Mouse (Mus musculus) telencephalon, adult 2 months (tissue): ENCODE results near the gene Clcn2.
"Not testable (repeated sequence)": the region's sequence is repeated elsewhere in the genome, so short reads cannot be mapped to it uniquely, and the experiment has no call there.

Experiments
- DNase-seq: peaks from one replicate; pipeline ENCODE4 v3.0.0-alpha.2; 2011; ENCODE audit warnings: low read depth, low spot score

Gene Clcn2

DNA sequence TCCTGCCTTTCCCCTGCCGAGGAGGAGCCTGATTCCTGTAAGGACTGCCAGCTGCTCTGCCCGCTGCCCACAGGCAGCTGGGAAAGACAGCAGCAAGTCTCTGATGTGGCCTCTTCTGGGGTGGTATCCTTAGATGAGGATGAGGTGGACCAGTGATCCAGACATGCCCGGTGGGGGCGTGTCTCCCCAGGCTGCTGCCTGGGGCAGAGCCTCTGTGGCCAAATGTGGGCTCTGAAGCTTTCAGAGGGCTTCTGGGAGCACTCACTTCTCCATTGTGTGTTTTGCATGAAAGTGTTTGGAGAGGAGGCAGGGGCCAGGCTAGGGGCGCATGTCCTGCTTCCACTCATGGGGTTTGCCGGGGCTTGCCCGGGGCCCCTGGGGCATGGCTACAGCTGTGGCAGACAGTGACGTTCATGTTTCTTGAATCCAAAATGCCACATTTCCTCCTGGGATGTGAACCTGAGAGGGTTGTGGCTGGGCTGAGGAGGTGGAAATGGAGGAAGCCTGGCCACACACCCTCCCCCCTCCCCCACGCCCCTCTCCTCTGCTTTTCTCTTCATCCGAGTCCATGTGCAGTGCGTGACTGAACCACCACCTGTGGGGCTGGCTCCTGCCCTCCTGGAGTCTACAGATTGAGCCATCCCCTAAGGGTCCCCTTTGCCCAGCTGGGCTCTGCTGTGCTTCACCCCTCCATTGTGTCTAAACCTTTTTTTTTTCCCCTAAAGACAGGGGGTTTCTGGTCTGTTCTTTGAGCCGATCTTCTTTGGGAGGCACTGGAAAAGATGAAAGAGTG, 15.6 kb downstream of the Clcn2 start:
- no peak for DNase-seq

DNA sequence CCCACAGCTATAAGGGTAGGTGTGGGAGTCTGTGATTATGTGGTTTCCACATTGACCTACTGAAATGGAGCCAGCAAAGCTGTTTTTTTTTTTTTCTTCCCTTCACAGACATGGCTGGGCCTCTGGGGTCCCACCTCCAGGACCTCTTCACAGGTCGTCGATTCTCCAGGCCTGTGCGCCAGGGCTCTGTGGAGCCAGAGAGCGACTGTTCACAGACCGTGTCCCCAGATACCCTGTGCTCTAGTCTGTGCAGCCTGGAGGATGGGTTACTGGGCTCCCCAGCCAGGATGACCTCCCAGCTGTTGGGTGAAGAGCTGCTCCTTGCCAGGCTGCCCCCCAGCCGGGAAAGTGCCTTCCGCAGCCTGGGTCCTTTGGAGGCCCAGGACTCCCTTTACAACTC, 16.2 kb downstream of the Clcn2 start:
- no peak for DNase-seq

- no peak for DNase-seq
Measured at GRCm38 (mm10) chr16:20700036-20700435, 17.5 kb downstream of the Clcn2 start.

DNA sequence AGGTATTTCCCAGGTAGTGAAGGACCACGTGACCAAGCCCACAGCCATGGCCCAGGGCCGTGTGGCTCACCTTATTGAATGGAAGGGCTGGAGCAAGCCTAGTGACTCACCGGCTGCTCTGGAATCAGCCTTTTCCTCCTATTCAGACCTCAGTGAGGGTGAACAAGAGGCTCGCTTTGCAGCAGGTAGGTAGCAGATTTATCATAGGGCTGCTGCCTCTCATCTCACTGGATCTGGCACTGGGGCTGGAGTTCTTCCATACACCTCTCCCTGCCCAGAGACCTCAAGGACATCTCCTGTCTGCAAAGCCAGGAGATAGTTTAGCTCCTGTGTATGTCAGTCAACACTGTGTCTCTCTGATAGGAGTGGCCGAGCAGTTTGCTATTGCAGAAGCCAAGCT, 18.3 kb downstream of the Clcn2 start:
- DNase-seq: no peak

- DNase-seq: peak; percentile 91
Measured at GRCm38 (mm10) chr16:20695622-20696323, 21.8 kb downstream of the Clcn2 start.

GRCm38 (mm10) chr16:20694781-20695180, 22.8 kb downstream of the Clcn2 start:
- peak; percentile 93 for DNase-seq

DNA sequence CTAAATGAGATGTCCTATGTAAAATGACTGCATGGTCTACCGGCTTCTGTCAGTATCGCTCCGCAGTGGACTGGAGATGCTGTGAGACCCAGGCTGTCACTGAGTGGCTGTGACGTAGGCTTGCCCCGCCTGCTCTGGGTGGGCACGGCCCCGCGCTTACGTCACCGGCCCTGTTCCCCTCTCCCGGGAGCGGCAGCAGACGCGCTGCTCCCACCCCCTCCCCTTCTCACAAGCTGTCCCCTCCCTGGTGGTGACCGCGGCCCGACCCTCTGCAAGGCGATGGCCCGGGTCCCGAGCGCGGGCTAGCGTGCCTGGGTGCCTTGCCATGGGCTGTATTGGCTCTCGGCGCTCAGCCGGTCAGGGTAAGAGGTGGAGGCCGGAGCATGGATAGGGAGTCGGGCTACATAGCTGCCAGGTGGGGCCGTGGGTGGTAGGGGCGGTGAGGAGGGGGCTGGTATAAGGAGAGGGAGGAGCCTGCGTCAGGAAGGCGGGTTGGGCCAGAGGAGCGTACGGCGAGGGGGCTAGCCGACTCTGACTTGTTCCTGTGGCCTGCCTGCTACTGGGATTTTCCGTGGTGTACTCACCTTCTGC, 24.3 kb downstream of the Clcn2 start, which contains the start of gene Fam131a:
Gene Fam131a, plus strand, starts transcription at position 131 of the 591 bp plus-strand sequence.
- DNase-seq: peak; percentile 90

- DNase-seq: no peak
Measured at GRCm38 (mm10) chr16:20692241-20692965, 25.1 kb downstream of the Clcn2 start.

DNA sequence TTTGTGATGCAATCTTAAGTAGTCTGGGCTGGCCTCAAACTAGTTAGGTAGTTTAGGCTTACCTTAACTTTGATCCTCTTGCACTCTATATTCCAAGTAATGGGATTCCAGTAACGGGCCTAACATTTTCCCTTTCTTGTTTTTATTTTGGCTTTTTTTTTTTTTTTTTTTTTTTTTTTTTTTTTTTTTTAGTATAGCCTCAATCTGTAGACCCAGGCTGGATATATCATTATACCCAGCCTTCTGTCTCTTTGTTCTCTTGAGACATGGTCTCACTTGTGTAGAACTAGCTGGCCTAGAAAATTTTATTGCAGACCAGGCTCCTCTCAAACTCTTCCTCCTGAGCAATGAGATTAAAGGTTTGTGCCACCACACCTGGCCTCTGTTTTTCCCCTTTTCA, 25.9 kb downstream of the Clcn2 start:
- DNase-seq: no peak

GRCm38 (mm10) chr16:20690774-20691173, 26.8 kb downstream of the Clcn2 start:
- DNase-seq: no peak

- no peak for DNase-seq
Measured at GRCm38 (mm10) chr16:20677974-20678675, 39.4 kb downstream of the Clcn2 start.

DNA sequence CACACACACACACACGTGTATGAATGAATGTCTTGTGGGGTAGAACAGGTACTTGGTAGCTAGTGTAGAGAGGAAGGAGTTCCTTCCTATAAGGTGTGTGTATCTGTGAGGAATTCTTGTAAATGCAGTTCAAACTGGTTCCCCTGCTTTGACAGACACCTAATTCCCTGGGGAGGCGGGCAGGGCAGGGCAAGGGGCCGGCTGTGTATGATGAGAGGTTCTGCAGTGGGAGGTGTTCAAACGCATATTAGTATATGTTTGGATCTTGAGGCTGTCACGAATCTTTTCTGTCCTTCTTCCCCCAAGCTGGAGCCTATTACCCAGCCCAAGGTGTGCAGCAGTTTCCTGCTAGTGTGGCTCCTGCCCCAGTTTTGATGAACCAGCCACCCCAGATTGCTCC, 40.2 kb downstream of the Clcn2 start:
- no peak for DNase-seq

- DNase-seq: no peak
Measured at GRCm38 (mm10) chr16:20676702-20677101, 40.8 kb downstream of the Clcn2 start.

GRCm38 (mm10) chr16:20675213-20675612, 42.3 kb downstream of the Clcn2 start:
- DNase-seq: no peak

- no peak for DNase-seq
Measured at GRCm38 (mm10) chr16:20673706-20674303, 43.7 kb downstream of the Clcn2 start.

GRCm38 (mm10) chr16:20672965-20673705, 44.4 kb downstream of the Clcn2 start:
- no peak for DNase-seq

DNA sequence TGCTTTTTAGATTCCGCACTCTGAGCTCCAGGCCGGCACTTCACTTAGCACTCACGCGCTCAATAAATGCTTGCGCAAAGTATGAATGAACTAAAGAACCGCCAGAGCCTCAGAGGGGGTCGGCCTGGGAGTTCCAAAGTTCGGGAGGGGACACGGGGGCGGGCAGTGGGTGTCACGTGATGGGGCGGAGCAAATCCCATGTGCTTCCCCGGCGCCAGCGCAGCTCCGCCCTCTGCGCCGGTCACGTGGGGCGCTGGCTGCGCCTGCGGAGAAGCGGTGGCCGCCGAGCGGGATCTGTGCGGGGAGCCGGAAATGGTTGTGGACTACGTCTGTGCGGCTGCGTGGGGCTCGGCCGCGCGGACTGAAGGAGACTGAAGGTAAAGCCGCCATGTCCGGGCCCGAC, 45.0 kb downstream of the Clcn2 start:
- DNase-seq: peak; percentile 93

DNA sequence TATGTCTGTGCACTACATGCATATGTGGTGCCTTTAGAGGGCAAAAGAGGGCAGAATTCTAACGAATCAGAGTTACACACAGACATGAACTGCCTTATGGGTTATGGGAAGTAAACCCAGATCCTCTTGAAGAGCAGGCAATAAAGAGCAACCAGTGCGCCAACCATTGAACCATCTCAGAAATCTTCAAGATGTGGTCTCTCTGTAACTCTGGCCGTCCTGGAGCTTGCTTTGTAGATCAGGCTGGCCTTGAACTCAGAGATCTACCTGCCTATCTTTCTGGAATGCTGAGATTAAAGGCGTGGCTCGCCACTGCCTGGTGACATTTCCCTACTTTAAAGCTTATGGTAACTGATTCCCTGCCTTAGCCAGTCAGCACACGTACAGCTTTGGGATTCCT, 45.7 kb downstream of the Clcn2 start:
- DNase-seq: no peak

DNA sequence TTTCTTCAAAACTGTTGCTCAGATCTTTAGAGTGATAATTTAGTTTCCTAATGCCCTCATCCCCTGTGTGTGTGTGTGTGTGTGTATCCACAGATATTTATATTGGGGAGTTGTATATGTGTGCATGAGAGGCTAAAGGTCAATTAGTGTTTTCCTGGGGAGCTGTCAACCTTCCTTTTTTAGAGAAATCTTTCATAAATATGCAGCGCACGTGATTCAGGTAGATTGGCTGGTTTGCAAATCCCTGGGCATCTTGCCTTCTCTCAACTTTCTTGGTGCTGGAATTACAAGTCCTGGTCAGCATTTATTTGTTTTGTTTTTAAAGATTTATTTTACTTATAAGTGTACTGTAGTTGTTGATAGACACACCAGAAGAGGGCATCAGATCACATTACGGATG, 47.3 kb downstream of the Clcn2 start:
- no peak for DNase-seq

GRCm38 (mm10) chr16:20668013-20668412, 49.5 kb downstream of the Clcn2 start, which contains the start of gene Eif4g1:
Gene Eif4g1 (plus strand): TSS chr16:20668313.
- not testable (repeated sequence) for DNase-seq
